Mouse (Mus musculus): ENCODE measurements at regions not wholly inside any gene's neighbourhood (a gene's known extent, or its start where the extent isn't known, plus 50 kb on each side); places are given as distances from the start of the nearest gene placed in this dataset.

- DNase-seq (ENCODE audit: low read depth): no peak
Observed at GRCm38 (mm10) chr5:51763599-51763998, 196.1 kb upstream of the Ppargc1a start.

GRCm38 (mm10) chr5:51762352-51762751 is 194.8 kb upstream of the Ppargc1a start:
- DNase-seq (ENCODE audit: low read depth): no peak

- no peak for DNase-seq (ENCODE audit: low read depth)
Observed at GRCm38 (mm10) chr5:51758289-51758688, 190.8 kb upstream of the Ppargc1a start.

- DNase-seq (ENCODE audit: low read depth): no peak
Observed at GRCm38 (mm10) chr5:51757864-51758263, 190.3 kb upstream of the Ppargc1a start.

- no peak for DNase-seq (ENCODE audit: low read depth)
Observed at GRCm38 (mm10) chr5:51752024-51752423, 184.5 kb upstream of the Ppargc1a start.

GRCm38 (mm10) chr5:51750456-51750855 is 182.9 kb upstream of the Ppargc1a start:
- DNase-seq (ENCODE audit: low read depth): no peak

GRCm38 (mm10) chr5:51740893-51741292 is 173.4 kb upstream of the Ppargc1a start:
- no peak for DNase-seq (ENCODE audit: low read depth)

- DNase-seq (ENCODE audit: low read depth): no peak
Observed at GRCm38 (mm10) chr5:51730241-51730640, 162.7 kb upstream of the Ppargc1a start.

- DNase-seq (ENCODE audit: low read depth): no peak
Observed at GRCm38 (mm10) chr5:51729771-51730170, 162.2 kb upstream of the Ppargc1a start.

- DNase-seq (ENCODE audit: low read depth): no peak
Observed at GRCm38 (mm10) chr5:51726762-51727161, 159.2 kb upstream of the Ppargc1a start.

- no peak for DNase-seq (ENCODE audit: low read depth)
Observed at GRCm38 (mm10) chr5:51718911-51719310, 151.4 kb upstream of the Ppargc1a start.

- no peak for DNase-seq (ENCODE audit: low read depth)
Observed at GRCm38 (mm10) chr5:51718451-51718850, 150.9 kb upstream of the Ppargc1a start.

GRCm38 (mm10) chr5:51711860-51712560 is 144.5 kb upstream of the Ppargc1a start:
- no peak for DNase-seq (ENCODE audit: low read depth)

GRCm38 (mm10) chr5:51710664-51711063 is 143.1 kb upstream of the Ppargc1a start:
- DNase-seq (ENCODE audit: low read depth): no peak

GRCm38 (mm10) chr5:51709447-51709991 is 142.0 kb upstream of the Ppargc1a start:
- DNase-seq (ENCODE audit: low read depth): no peak

GRCm38 (mm10) chr5:51679884-51680283 is 112.4 kb upstream of the Ppargc1a start:
- DNase-seq (ENCODE audit: low read depth): no peak

GRCm38 (mm10) chr5:51671190-51671589 is 103.7 kb upstream of the Ppargc1a start:
- no peak for DNase-seq (ENCODE audit: low read depth)

GRCm38 (mm10) chr5:51665241-51665640 is 97.7 kb upstream of the Ppargc1a start:
- no peak for DNase-seq (ENCODE audit: low read depth)

GRCm38 (mm10) chr5:51658232-51658896 is 90.8 kb upstream of the Ppargc1a start:
- DNase-seq (ENCODE audit: low read depth): no peak

GRCm38 (mm10) chr5:51653507-51653906 is 86.0 kb upstream of the Ppargc1a start:
- no peak for DNase-seq (ENCODE audit: low read depth)

- DNase-seq (ENCODE audit: low read depth): no peak
Observed at GRCm38 (mm10) chr5:51624400-51624799, 56.9 kb upstream of the Ppargc1a start.
